Mouse (Mus musculus) cortical plate, adult 2 months (tissue): ENCODE measurements around the gene Slc43a2.

ENCODE experiments used
- CTCF ChIP-seq: fragments of 200-500 bp; IDR thresholded peaks from 2 replicates; pipeline ENCODE4 v1.5.1; 2011; ENCODE audit warnings: mild to moderate bottlenecking, control low read depth, low read length; ENCODE audit not compliant: insufficient read depth; ENCODE audit errors: extremely low read depth
- POLR2A ChIP-seq: fragments of 200-500 bp; IDR thresholded peaks from 2 replicates; pipeline ENCODE4 v1.6.1; 2011; ENCODE audit warnings: mild to moderate bottlenecking, low read length, control low read depth; ENCODE audit not compliant: insufficient read depth; ENCODE audit errors: extremely low read depth

DNA sequence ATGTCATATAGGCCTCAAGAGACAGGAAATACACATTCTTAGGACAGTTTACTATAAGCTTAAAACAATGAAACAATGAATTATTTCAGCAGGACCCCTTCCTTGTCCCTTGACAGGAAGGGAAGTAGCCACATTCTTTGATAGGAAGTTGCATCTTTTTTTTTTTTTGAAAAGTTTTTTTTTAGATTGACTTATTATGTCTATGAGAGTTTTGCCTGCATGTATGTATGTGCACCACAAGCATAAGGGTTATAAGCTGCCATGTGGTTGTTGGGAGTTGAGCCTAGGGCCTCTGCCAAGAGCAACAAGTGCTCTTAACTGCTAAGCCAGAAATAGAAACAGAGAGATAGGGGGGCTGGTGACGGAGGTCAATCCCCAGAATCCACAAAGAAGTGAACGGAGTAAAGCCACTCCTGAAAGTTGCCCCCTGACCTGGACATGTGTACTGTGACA, 92.6 kb downstream of the Slc43a2 start:
- no peak for TF ChIP-seq CTCF
- no peak for TF ChIP-seq POLR2A
